Mouse (Mus musculus) small intestine, adult 2 months (tissue): ENCODE data around the gene Msh3.

ENCODE experiments used
- CTCF ChIP-seq: fragments of 200-500 bp; IDR thresholded peaks from 2 replicates; pipeline ENCODE4 v1.5.1; 2012; ENCODE audit warnings: low read depth, mild to moderate bottlenecking, control low read depth, inconsistent platforms, low read length, moderate library complexity, mixed read lengths; ENCODE audit not compliant: insufficient replicate concordance, insufficient read length; ENCODE audit errors: extremely low read depth
- POLR2A ChIP-seq: fragments of 200-500 bp; IDR thresholded peaks from 2 replicates; pipeline ENCODE4 v1.6.1; 2012; ENCODE audit warnings: low read depth, mild to moderate bottlenecking, control low read depth, inconsistent platforms, low read length, moderate library complexity

DNA sequence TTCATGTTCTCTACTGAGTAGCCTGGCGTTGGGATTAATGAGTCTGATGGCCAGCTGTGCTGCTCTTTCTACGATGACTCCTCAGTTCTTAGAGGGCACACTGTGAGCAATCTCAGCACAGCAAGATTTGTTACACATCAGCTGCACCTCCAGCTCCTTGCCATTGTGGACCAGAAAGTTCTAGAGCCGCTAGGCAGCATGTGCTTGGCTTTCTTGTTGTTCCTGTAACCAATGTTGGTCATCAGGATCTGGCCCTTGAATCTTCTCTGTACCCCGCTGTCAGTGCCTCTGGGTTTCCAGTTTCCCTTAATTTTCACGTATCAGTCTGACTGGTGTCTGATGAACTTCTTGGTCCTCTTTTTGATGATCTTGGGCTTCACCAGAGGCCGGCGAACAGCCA, 1.6 kb upstream of the Msh3 start:
- TF ChIP-seq POLR2A (no peak), CTCF (no peak)
